Comparison of ENCODE assay signal across 1 mouse cellular context in the genomic region with DNA sequence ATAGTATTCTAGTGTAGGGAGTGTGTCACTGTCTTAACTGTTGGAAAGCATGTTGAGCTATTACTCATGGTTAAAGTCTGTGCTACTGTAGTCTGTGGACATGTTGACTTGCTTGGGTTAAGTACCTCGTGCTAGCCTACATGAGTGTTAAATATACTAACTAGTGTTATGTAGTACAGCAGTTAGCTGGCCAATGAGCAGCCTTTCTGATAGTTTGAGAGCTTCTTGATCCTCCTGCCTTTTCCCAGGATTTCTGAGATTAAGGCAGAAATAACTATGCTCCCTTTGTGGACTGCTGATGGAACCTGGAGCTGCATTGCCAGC.
TF ChIP-seq lines count a peak whose summit lies in the region.

No protein-coding gene starts in this region.

TF ChIP-seq in MEL, 35 proteins besides CTCF, POLR2A, EP300 and RAD21:
- TF ChIP-seq KAT2A (conservative IDR thresholded peaks at IDR 0.05; ENCODE audit: low read depth, low read length) = no peak
- TF ChIP-seq CHD1 (IDR thresholded peaks at IDR 0.05; ENCODE audit: low read depth, low read length) = no peak
- no peak for TF ChIP-seq TAL1 (IDR thresholded peaks at IDR 0.05; ENCODE audit: low read length)
- TF ChIP-seq MYB (IDR thresholded peaks at IDR 0.05; ENCODE audit: low read depth, low read length) = no peak
- TF ChIP-seq NRF1 (IDR thresholded peaks at IDR 0.05; ENCODE audit: insufficient read depth, low read depth, low read length, poor library complexity, severe bottlenecking) = no peak
